ENCODE assay signal across 13 mouse cellular contexts in the genomic region with DNA sequence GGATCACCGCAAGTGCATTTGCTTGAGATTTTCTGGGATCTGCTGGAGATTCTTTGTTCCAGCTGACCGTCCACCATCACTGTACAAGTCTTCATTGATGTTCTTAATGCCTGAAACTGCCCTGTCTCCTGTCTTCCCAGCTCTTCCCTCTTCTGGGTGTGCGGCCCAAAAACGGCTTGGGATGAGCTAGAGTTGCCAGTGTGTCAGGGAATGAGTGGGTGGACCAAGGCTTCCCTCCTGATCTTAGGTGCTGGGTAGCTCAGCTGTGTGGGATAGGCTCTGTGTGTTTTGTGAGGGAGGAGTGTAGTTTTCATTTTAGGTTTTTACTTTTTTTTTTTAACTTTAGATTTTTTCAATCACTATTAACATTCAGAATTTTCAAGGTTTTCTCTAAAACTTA.
"Had no signal": no experiment of that assay in that cellular context is flagged by ENCODE, and none has a peak within 500 bp of the region (broad histone marks: within the 10 kb centered on the region; RNA-seq: fewer than 3 reads in every experiment).

No protein-coding gene starts in this region.

- DNase-seq: heart, postnatal 10 days; heart, postnatal 14 days; heart, postnatal 36 days; heart, postnatal 4 days; kidney, postnatal 10 days; kidney, postnatal 4 days; layer of hippocampus, adult 9-11 months; layer of hippocampus, postnatal 36 days had no signal

- ATAC-seq: hindbrain, embryonic 16.5 days; hindbrain, postnatal 0 days; inflammation-experienced regulatory T-cells, adult 6 months; intestine, embryonic 15.5 days; intestine, embryonic 16.5 days had no signal
